Mouse (Mus musculus): ENCODE results near the gene Rtn4rl1. TPM values are rescaled to one million over a fixed set of nuclear protein-coding genes. Genes with fewer than 3 reads are reported as not detected.
A peak's percentile ranks its signal among the peaks of the same experiment; 100 is the strongest.
"Not testable (repeated sequence)": the region's sequence is repeated elsewhere in the genome, so short reads cannot be mapped to it uniquely, and the experiment has no call there.

Rtn4rl1 gene
- total RNA-seq, 2 experiments from 2014 or later: 10.6 to 13.2 TPM

DNA sequence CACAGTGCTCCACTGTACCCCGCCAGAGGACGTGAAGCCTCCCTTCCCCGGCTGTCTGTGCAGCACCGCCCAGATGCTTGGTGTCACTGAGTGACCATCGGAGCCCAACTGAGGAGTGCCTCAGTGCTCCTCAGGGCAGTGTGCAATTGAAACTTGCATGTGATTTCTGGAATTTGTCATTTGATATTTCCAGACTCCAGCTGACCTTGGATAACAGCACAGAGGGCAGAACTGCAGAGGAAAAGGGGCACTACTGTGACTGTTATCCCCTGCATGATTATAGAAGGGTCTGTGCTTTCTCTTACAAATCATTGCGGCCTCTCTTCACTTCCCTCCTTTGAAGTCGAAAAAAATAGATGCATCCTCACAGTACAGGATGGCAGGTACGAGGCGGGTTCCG is 94.4 kb downstream of the Rtn4rl1 start:
- no peak for DNase-seq
- intact Hi-C loops (cut with DNase I): loop anchor here (5.0 kb wide), 1 partner anchor 36 kb away; no protein-coding TSS in a partner anchor

DNA sequence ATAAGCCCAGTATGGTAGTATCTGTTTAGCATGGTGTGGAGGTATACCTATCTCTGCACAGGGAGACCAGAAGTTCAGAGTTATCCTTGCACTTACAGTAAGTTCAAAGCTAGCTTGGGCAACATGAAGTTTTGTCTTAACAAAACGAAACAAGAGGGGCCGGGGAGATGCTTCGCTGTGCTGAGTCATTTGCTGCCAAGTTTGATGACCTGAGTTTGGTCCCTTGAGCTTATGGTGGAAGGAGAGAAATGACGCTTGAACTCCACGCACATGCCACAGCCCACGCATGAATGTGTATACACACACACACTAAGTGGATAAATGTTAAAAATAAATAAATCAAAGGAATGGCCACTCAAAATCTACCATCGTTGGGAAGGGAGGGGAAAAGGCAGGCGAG is 94.9 kb downstream of the Rtn4rl1 start:
- DNase-seq: no peak
- intact Hi-C loops (cut with DNase I): loop anchor here (5.0 kb wide), 1 partner anchor 36 kb away; no protein-coding TSS in a partner anchor

DNA sequence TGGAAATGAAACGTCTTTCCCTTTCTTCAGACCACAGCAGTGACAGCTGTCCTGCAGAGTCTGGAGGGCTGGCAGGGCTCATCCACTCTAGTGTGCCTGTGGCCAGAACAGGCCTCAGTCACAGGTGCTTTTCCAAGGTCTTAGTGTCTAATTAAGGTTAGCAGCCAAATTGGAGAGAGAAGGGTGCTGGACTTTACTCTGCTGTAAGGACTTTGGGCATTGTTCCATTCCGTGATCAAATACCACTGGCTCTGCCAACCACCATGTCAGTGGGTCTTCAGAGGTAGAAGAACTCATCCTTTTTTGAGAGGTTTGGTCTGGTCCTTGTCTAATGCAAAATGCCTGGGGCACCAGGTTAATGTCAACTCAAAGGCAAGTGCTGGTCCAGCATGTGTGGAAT is 95.5 kb downstream of the Rtn4rl1 start:
- intact Hi-C loops (cut with DNase I): loop anchor here (5.0 kb wide), 1 partner anchor 37 kb away; no protein-coding TSS in a partner anchor

DNA sequence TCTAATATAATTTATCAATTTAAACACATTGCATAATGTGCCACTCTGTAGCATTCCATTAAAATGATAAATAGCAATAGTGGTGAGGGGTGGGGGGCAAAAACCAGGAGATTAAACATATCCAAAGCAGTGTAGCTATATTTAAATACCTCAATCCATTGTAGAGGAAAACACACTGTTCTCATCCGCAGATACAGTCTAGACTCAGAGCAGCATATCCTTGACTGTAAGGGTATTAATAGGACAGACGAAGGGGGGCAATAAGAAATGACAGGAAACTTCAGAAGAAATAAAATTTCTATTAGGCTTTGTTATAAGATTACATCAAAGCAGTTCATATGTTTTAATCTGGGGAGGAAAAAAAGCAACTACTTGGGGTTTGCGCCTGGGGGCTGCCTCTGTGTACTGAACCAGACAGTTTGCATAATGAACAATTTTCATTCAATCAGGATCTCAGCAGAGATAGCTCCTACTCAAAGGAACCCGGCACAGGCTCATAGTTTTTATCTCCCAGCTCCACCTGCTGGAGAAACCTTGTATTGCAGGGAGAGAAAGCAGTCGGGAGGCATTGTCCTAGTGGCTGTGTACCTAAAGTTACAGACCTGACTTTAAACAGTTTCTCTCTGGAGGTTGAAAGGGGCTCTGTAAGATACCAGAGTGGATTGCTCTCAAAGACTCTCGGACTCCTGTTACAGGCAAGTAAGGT is 97.1 kb downstream of the Rtn4rl1 start:
- DNase-seq: peak; percentile 87 to 94
- intact Hi-C loops (cut with DNase I): loop anchor here (1.0 to 5.0 kb wide), 3 partner anchors 97 to 343 kb away; partner anchors contain the start of gene Rtn4rl1

More for the DNA sequence above, 95.5 kb downstream of the Rtn4rl1 start:
- DNase-seq: no peak

DNA sequence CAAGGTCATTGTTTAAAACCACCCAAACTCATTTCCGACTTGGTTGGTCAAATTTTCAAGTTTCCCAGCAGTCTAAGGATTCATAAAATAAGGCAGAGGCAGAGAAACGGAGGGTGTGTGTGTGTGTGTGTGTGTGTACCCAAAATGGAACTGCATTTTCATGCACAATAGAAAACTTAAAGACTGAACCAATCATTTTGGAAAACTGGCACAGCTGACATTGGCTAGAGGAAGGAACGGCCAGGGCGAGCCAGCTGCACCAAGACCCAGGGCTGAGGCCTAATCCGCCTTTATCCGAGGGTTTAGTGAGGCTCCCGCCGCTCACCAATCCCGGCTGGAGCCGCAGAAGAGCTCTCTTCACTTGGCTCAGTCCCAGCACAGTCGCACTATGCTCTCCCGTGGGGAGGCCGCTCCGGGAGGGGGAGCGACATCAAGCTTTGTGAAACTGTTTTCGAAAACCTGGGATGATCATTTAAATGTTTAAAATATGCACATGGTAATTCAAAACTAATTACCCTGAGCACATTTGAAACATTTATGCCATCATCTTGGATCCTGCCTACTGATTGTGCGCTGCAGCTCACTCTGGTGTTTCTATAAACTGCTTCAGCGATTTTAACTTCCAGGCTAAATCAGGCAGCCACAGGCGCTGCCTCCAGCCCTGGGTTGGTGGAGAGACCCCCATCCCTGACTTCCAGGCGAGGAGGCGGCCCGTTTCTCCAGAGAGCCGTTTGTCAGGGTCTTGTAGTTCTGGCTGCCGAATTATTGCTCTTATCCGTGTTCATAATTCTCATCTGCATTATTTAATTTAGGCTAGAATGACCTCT is 98.0 kb downstream of the Rtn4rl1 start:
- intact Hi-C loops (cut with DNase I): loop anchor here (1.0 to 5.0 kb wide), 3 partner anchors 98 to 344 kb away; partner anchors contain the start of gene Rtn4rl1
- peak; percentile 24 to 53 for DNase-seq

DNA sequence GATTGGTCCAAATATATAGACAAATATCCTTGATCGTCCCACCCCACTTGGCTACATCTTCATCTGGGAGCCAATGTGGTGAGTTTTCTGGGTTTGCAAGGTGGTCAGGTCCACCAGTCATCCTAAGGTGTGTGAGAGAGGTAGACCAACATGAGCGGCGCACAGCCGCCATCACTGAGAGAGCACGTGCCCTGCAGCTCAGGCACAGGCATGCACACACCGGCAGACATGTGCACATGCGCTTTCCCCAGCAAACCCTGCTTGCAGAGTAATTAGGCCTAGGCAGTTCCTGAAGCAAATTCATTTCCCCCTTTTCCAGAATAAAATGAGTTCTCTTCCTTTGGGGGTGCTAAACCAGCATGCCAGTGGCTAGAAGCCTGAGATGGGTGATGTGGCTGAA is 98.7 kb downstream of the Rtn4rl1 start:
- DNase-seq: no peak
- intact Hi-C loops (cut with DNase I): loop anchor here (5.0 kb wide), 1 partner anchor 345 kb away; no protein-coding TSS in a partner anchor

DNA sequence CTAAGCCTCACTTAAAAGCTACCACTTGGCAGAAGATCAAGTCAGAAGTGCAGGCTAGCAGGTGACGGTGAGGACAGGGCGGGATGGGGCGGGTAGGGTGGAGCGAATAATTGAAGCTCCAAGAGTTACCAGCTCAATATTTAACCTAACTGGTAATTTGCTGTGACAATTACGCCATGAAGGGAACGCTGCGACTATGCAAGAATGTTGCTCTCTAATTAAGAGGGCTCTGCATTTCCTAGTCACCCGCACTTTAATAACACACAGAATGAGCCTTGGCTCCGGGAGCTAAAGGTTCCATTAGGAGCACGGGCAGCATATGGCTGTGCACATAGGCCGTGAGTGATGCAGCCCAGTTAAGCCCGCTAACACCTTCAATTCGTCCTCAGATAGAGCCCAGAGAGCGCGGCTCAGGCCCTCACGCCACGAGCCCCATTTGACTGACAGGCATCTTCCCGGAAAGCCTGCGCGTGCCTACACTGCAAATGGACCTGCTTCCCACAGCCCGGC is 100.3 kb downstream of the Rtn4rl1 start:
- no peak for DNase-seq
- intact Hi-C loops (cut with DNase I): loop anchor here (5.0 kb wide), 1 partner anchor 347 kb away; no protein-coding TSS in a partner anchor

DNA sequence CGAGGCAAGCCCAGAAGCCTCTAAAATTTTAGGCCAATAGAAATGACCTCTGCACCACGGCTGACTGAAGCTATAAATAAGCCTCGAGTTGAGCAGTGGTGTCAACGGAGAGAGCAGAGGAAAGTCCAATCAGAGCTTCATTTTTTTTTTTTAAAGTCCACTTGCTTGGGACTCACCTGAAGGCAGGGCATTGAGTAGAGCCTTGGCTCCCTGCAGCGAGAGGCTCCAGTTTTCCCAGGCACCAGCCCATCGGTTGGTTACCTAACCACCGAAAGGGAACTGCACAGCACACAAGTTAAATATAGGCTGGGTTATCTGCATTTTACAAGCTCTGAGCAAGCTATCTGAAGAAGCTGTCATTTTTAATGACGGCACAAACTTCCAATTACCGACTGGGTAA is 101.3 kb downstream of the Rtn4rl1 start:
- intact Hi-C loops (cut with DNase I): loop anchor here (5.0 kb wide), 1 partner anchor 348 kb away; no protein-coding TSS in a partner anchor
- DNase-seq: peak in 1 of 2 experiments; percentile 30

DNA sequence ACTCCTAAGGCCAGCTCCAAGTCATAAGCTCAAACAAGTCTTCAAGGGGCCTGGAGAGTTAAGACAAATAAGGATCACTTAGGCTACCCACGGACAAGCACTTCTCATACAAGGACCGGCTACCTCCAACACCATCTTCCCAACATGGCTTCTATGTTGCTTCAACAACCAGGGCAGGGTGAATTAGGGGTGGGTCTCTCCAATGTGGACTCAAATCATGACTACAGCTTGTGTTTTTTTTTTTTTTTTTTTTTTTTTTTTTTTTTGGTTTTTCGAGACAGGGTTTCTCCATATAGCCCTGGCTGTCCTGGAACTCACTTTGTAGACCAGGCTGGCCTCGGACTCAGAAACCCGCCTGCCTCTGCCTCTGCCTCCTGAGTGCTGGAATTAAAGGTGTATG is 102.0 kb downstream of the Rtn4rl1 start:
- DNase-seq; intact Hi-C loops (cut with DNase I): not testable (repeated sequence)

DNA sequence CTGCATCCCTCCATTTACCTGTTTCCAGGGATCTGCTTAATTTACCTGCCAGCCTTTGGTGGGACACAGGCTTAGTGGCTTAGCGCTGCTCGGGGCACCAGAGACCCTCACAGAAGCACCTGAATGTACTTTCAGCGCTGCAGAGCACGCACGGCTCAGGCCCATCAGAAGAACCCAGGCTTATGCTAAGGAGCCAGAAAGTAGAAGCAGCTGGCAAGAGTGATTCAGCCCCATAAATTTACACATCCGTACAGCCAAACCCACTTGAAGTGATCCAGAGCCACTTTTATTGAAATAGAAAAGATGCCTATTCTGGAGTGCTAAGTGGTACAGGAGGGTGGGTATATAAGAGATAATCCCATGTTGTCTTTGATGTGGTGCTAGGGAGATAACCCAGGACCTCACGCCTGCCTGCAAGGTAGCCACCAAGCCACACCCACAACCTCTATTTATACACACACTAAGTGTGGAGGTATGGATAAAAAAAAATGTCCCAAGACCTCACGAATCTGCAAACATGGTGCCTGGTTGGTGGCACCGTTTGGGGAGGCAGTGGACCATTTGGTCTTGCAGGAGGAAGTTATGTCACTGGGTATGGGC is 102.9 kb downstream of the Rtn4rl1 start:
- intact Hi-C loops (cut with DNase I): no loop called here
- no peak for DNase-seq

DNA sequence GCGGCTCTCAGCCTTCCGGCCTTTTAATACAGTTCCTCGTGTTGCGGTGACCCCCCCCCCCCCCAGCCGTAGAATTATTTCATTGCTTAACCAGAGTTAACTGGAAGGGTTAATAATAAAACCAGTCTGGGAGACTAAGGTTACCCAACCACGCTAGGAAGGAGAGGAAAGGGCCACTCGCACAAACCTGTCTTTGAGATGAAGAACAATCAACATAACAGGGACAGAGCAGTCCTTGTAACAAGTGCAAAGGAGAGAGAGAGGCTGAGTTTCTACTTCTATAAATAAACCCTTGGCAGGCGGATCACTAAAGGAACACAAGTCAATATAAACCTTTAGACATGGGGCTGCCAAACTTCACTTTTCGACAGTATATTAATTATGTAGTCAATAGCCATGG is 104.0 kb downstream of the Rtn4rl1 start:
- no peak for DNase-seq
- intact Hi-C loops (cut with DNase I): no loop called here

DNA sequence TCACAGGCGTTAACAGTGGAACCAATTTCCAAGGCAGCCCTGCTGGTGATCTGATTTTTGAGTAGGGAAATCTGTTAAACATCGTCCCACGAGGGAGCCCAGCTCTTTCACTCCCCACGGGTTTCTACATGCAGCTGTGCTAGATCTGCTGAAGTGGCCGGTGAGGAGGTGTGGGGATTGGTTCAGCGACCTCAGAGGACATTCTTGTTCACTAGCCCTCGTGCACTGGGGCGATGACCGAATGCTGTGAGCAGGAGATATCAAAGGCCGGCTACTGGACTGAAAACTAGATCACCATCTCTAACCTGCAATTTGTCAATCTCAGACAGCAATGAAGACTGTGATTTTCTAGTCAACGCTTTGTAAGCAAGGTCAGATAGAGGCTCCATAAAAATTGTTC is 104.9 kb downstream of the Rtn4rl1 start:
- no peak for DNase-seq
- intact Hi-C loops (cut with DNase I): no loop called here

DNA sequence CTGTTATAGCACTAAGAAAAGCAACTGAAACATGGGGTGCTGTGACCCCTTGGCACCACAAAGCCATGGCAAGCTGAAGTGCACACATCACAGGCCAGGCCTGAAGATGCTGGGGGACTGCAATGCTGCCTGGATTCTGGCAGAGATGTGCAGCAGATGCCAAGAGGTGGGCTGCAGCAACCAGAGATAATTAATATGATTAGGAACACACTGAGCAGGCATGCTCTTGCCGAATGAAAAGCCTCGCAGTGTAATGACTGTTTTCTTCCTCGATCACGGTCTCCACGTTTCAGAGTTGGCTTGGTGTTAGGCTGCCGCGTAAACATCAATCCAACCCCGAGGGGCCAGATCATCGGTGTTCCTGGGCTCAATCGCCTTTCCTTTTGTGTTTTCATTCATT is 106.2 kb downstream of the Rtn4rl1 start:
- DNase-seq: no peak
- intact Hi-C loops (cut with DNase I): no loop called here

DNA sequence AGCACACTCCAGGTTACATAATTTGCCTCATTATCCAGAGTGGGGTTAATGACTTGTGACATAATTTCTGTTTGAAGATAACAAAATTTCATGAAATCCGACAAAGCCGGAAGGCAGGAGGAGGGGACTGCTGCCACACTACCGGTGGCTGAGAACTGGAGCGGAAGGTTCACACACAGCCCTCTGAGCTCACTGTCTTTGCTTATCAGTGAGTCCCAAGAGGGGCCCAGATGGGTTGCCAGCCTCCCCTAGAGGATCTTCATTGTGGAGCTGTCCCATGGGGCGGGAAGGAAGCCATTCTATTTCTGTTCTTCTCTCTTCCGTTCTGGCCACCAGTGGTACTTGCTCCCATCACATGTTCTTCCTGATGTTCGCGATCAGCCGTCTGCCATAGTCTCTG is 107.4 kb downstream of the Rtn4rl1 start:
- intact Hi-C loops (cut with DNase I): no loop called here
- DNase-seq: no peak

DNA sequence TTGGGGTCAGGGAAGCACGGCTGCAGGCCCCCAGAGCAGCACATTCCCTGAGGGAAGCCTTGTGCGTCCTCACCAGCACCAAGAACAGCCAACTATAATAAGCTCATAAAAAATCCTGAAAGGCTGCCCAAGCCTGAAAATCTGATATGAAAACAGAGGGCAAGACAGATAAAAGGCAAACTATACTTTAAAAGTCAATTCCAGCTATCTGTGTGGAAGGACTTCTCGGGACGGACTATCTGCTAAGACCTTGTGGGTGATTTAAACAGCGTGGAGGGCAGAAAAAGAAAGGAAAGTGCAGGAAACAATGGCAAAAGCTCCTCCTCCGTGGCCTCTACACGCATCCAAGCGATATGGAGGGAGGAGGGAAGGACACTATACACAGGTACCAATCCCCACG is 111.2 kb downstream of the Rtn4rl1 start:
- no peak for DNase-seq
- intact Hi-C loops (cut with DNase I): no loop called here

DNA sequence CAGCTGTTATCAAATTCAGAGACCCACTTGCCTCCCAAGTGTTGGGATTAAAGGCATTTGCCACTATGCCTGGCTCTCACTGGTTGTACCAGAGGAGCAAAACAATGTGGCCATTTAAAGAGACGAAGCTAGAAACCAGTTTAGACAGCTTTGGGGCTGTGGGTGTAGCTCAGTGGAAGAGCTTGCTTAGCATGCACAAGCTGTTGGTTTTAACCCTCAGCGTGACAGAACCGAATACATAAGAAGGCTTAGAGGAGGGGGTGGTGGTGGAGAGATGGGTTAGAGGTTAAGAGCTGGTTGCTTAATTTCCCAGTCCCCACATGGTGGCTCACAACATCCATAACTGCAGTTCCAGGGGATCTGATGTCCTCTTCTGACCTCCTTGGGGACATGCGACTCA is 115.1 kb downstream of the Rtn4rl1 start:
- DNase-seq: no peak
- intact Hi-C loops (cut with DNase I): no loop called here

DNA sequence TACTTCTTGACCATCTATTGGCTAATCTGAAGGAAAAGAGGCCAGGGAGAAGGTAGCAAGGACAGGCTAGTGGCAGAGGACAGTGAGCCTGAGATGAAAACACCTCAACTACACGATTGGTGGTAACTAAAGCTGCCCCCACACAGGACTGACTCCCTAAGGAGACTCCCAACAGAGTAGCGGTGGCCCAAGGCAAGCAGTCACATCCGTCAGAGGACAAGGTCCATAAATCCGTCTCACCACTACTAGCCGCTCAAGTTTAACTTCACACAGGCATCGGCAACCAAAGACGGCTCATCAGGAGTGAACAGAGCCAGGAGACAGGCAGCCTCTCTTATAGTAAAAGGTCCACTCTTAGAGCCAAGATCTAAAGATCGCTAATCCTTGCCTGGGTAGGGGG is 117.2 kb downstream of the Rtn4rl1 start:
- intact Hi-C loops (cut with DNase I): no loop called here
- DNase-seq: no peak

DNA sequence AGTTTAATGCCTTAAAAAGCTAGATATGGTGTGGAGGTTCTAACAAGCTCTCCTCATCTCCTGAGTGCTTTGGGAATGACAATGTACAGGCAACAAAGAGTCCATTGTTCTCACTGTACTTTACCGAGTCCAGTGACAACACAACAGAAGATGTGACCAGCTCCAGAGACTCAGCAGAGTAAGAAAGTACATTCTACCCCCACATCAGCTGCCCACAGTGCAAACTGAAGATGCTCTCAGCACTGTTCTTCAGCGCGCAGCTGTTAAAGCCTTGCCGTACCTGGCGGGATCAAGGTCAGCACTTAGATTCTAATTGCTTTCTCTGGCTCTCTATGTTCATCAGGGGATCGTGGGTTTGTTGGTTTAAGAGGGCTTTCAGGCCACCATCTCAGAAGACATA is 118.2 kb downstream of the Rtn4rl1 start:
- DNase-seq: no peak
- intact Hi-C loops (cut with DNase I): no loop called here

DNA sequence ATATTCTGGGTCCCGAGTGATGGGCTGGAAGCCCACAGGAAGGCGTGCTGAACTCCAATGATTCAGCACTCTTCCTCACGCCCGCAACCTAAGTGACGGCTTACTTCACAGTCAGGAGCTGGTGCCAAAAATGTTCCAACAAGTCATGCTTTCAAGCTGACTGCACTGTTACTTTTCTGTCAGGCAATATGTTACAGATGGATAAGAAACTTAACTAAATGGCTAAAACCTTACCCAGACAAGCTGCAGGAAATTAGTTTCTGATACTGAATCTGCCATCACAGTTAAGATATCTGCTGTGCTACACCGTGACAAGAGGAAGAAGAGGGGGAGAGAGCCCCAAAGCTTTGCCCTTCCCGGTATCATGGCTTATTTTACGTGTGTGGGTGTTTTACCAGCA is 120.3 kb downstream of the Rtn4rl1 start:
- DNase-seq: no peak
- intact Hi-C loops (cut with DNase I): no loop called here
